Comparison of ENCODE assay signal across 11 mouse cellular contexts in the genomic region with DNA sequence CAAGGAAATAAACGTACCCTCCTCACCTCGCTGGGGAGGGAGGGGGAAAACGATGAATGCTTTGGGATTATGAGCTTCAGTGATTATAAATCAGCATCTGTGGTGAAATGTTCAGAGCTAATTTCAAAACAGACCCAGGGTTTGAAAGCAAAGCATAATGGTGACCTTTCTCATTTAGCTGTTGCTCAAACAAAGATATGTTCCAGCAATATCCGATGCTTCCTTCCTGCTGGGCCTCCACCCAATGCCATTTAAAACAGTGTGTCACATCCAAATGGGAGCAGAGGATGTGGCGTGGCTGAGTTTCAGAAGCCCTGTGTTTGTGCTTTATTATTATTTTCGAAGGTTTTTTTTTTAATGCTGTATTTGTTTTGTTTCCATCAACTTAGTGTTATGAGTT. TPM values are rescaled to one million over a fixed set of nuclear protein-coding genes. Genes with fewer than 3 reads are reported as not detected.
DNase-seq lines count a peak whose midpoint lies in the region; ATAC-seq lines count a peak whose summit lies in the region.
"Had no signal": no experiment of that assay in that cellular context is flagged by ENCODE, and none has a peak within 500 bp of the region (broad histone marks: within the 10 kb centered on the region; RNA-seq: fewer than 3 reads in every experiment).

No protein-coding gene starts in this region.

- no peak overlapping the region for H3K9ac ChIP-seq in neural tube, embryonic 13.5 days
- H3K9ac ChIP-seq in neural tube, embryonic 15.5 days (replicated peaks), result no peak overlapping the region
- H3K9ac ChIP-seq in heart, embryonic 13.5 days, result no peak overlapping the region
- H3K9ac ChIP-seq in kidney, embryonic 16.5 days (replicated peaks; ENCODE audit: low read length), result no peak overlapping the region
- H3K9ac ChIP-seq in stomach, embryonic 16.5 days (ENCODE audit: low read length), result no peak overlapping the region
- H3K9ac ChIP-seq: hindbrain, embryonic 15.5 days; midbrain, embryonic 12.5 days had no signal

- intact Hi-C loops in left cerebral cortex, postnatal 36 days (cut with DNase I), result no loop called here

- no peak for DNase-seq in left cerebral cortex, postnatal 36 days (ENCODE audit: low spot score in 2 of 2)
- no peak for DNase-seq in left cerebral cortex, adult 11 months (ENCODE audit: low spot score)
- DNase-seq: cerebellum, postnatal 10 days; right cerebral cortex, postnatal 25 days had no signal

- H3K27me3 ChIP-seq in neural tube, embryonic 13.5 days, result no peaks in the 10 kb centered on the region
- H3K27me3 ChIP-seq in neural tube, embryonic 15.5 days (replicated peaks), result no peaks in the 10 kb centered on the region
- no peaks in the 10 kb centered on the region for H3K27me3 ChIP-seq in heart, embryonic 13.5 days (replicated peaks)
- H3K27me3 ChIP-seq in kidney, embryonic 16.5 days (ENCODE audit: insufficient read depth, low read length), result no peaks in the 10 kb centered on the region
- no peaks in the 10 kb centered on the region for H3K27me3 ChIP-seq in stomach, embryonic 16.5 days (ENCODE audit: control insufficient read depth, insufficient read depth, low read length)
- H3K27me3 ChIP-seq: hindbrain, embryonic 15.5 days; midbrain, embryonic 12.5 days had no signal

- no peaks in the 10 kb centered on the region for H3K4me1 ChIP-seq in neural tube, embryonic 13.5 days (replicated peaks)
- 0 out of 2 replicates have a peak, but pooled peaks cover 4% of the 10 kb centered on the region for H3K4me1 ChIP-seq in neural tube, embryonic 15.5 days
- H3K4me1 ChIP-seq in heart, embryonic 13.5 days, result peaks cover 22% of the 10 kb centered on the region
- H3K4me1 ChIP-seq in kidney, embryonic 16.5 days (ENCODE audit: insufficient read depth, low read length), result peaks cover 7% of the 10 kb centered on the region; the same call in 1 of the 2 replicates
- no peaks in the 10 kb centered on the region for H3K4me1 ChIP-seq in stomach, embryonic 16.5 days (ENCODE audit: control insufficient read depth, insufficient read depth, low read length)
- H3K4me1 ChIP-seq: midbrain, embryonic 12.5 days had no signal

- 76% methylated on average over 6 of the region's 6 CpGs for WGBS in neural tube, embryonic 13.5 days
- 76% methylated on average over 6 of the region's 6 CpGs for WGBS in neural tube, embryonic 15.5 days
- WGBS in heart, embryonic 13.5 days, result 63% methylated on average over 6 of the region's 6 CpGs
- WGBS in kidney, embryonic 16.5 days, result 54% methylated on average over 6 of the region's 6 CpGs
- WGBS in stomach, embryonic 16.5 days, result 55% methylated on average over 6 of the region's 6 CpGs

- 0 out of 2 replicates have a peak overlapping the region, but pooled peaks have one; percentile 5 for H3K27ac ChIP-seq in neural tube, embryonic 13.5 days (replicated peaks)
- no peak overlapping the region for H3K27ac ChIP-seq in neural tube, embryonic 15.5 days (replicated peaks)
- H3K27ac ChIP-seq in heart, embryonic 13.5 days (replicated peaks), result peak overlapping the region; percentile 86
- peak overlapping the region; percentile 81 for H3K27ac ChIP-seq in kidney, embryonic 16.5 days (ENCODE audit: low read length)
- H3K27ac ChIP-seq in stomach, embryonic 16.5 days (ENCODE audit: low read length), result peak overlapping the region; percentile 72
- H3K27ac ChIP-seq: hindbrain, embryonic 15.5 days; midbrain, embryonic 12.5 days had no signal

- no peaks in the 10 kb centered on the region for H3K9me3 ChIP-seq in neural tube, embryonic 13.5 days
- H3K9me3 ChIP-seq in neural tube, embryonic 15.5 days (replicated peaks), result no peaks in the 10 kb centered on the region
- H3K9me3 ChIP-seq in heart, embryonic 13.5 days, result no peaks in the 10 kb centered on the region
- H3K9me3 ChIP-seq in kidney, embryonic 16.5 days (ENCODE audit: low read length), result no peaks in the 10 kb centered on the region
- H3K9me3 ChIP-seq in stomach, embryonic 16.5 days (replicated peaks; ENCODE audit: control insufficient read depth, low read length), result no peaks in the 10 kb centered on the region
- H3K9me3 ChIP-seq: hindbrain, embryonic 15.5 days; midbrain, embryonic 12.5 days had no signal

- ATAC-seq in neural tube, embryonic 13.5 days (ENCODE audit: low read depth), result no peak
- ATAC-seq in neural tube, embryonic 15.5 days (ENCODE audit: low FRiP score), result no peak
- no peak for ATAC-seq in heart, embryonic 13.5 days (ENCODE audit: extremely low read depth, insufficient number of reproducible peaks, low FRiP score, low TSS enrichment)
- peak; percentile 57; the same call in 1 of the 2 replicates for ATAC-seq in kidney, embryonic 16.5 days (ENCODE audit: low FRiP score, low TSS enrichment)
- no peak for ATAC-seq in stomach, embryonic 16.5 days (ENCODE audit: insufficient read depth, low FRiP score)

- H3K4me3 ChIP-seq in neural tube, embryonic 13.5 days, result no peak overlapping the region
- no peak overlapping the region for H3K4me3 ChIP-seq in neural tube, embryonic 15.5 days (replicated peaks)
- H3K4me3 ChIP-seq in heart, embryonic 13.5 days, result no peak overlapping the region
- H3K4me3 ChIP-seq in kidney, embryonic 16.5 days (ENCODE audit: low read length), result no peak overlapping the region
- H3K4me3 ChIP-seq in stomach, embryonic 16.5 days (replicated peaks; ENCODE audit: low read length), result no peak overlapping the region
- H3K4me3 ChIP-seq: hindbrain, embryonic 15.5 days; midbrain, embryonic 12.5 days had no signal

- no peak overlapping the region for H3K4me2 ChIP-seq in neural tube, embryonic 13.5 days
- no peak overlapping the region for H3K4me2 ChIP-seq in neural tube, embryonic 15.5 days
- H3K4me2 ChIP-seq in heart, embryonic 13.5 days, result no peak overlapping the region
- no peak overlapping the region for H3K4me2 ChIP-seq in kidney, embryonic 16.5 days (replicated peaks; ENCODE audit: low read depth, low read length)
- H3K4me2 ChIP-seq in stomach, embryonic 16.5 days (ENCODE audit: low read depth, low read length), result no peak overlapping the region
- H3K4me2 ChIP-seq: hindbrain, embryonic 15.5 days; midbrain, embryonic 12.5 days had no signal

- no peaks in the 10 kb centered on the region for H3K36me3 ChIP-seq in neural tube, embryonic 13.5 days
- no peaks in the 10 kb centered on the region for H3K36me3 ChIP-seq in neural tube, embryonic 15.5 days
- no peaks in the 10 kb centered on the region for H3K36me3 ChIP-seq in heart, embryonic 13.5 days
- H3K36me3 ChIP-seq in kidney, embryonic 16.5 days (ENCODE audit: insufficient read depth, low read length), result no peaks in the 10 kb centered on the region
- no peaks in the 10 kb centered on the region for H3K36me3 ChIP-seq in stomach, embryonic 16.5 days (ENCODE audit: control insufficient read depth, insufficient read depth, low read length)
- H3K36me3 ChIP-seq: hindbrain, embryonic 15.5 days; midbrain, embryonic 12.5 days had no signal

RNA-seq across cellular contexts. Expression of a gene that starts 37.1 kb away (rescaled TPM):
- 28.0 and 33.7 TPM in 2 replicates for polyA plus RNA-seq in neural tube, embryonic 13.5 days (2015; fragmentation: Nextera tagmentation; extraction: Ambion mirVana)
- polyA plus RNA-seq in neural tube, embryonic 15.5 days (2015; fragmentation: Nextera tagmentation; extraction: Ambion mirVana), result 18.0 and 21.9 TPM in 2 replicates
- polyA plus RNA-seq in heart, embryonic 13.5 days (2015; fragmentation: Nextera tagmentation; extraction: Ambion mirVana), result 46.3 and 47.2 TPM in 2 replicates
- polyA plus RNA-seq in kidney, embryonic 16.5 days (2015; fragmentation: Nextera tagmentation; extraction: Ambion mirVana), result 46.2 and 48.8 TPM in 2 replicates
- polyA plus RNA-seq in stomach, embryonic 16.5 days (2015; fragmentation: Nextera tagmentation; extraction: Ambion mirVana), result 49.6 and 50.7 TPM in 2 replicates
- total RNA-seq in left cerebral cortex, postnatal 36 days (2021), result 10 to 100 TPM; 23.2 to 27.6 TPM
